ENCODE assay signal across 8 mouse cellular contexts in genomic region chr16:8769065-8769464, GRCm38 (mm10). TPM values are rescaled to one million over a fixed set of nuclear protein-coding genes. Genes with fewer than 3 reads are reported as not detected.
DNase-seq lines count a peak whose midpoint lies in the region; ATAC-seq and TF ChIP-seq lines count a peak whose summit lies in the region.

No protein-coding gene starts in this region.

- peak; percentile 89 to 90 for TF ChIP-seq CTCF in CH12.LX (conservative IDR thresholded peaks at IDR 0.05 in 1 of 2, IDR thresholded peaks at IDR 0.05 in 1 of 2; ENCODE audit: low read depth in 2 of 2, low read length in 2 of 2)
- TF ChIP-seq CTCF in heart, postnatal 0 days (IDR thresholded peaks at IDR 0.05; ENCODE audit: low read depth): peak; percentile 94
- peak; percentile 85 for TF ChIP-seq CTCF in lung, adult 2 months (IDR thresholded peaks at IDR 0.05; ENCODE audit: insufficient read depth, low read length)

- peaks cover 0 to 12% of the 10 kb centered on the region in 2 experiments; a peak in 2 of 4 replicates for H3K4me1 ChIP-seq in CH12.LX (ENCODE audit: control insufficient read depth in 1 of 2, insufficient read depth in 2 of 2)
- H3K4me1 ChIP-seq in forebrain, embryonic 12.5 days: no peaks in the 10 kb centered on the region
- no peaks in the 10 kb centered on the region for H3K4me1 ChIP-seq in heart, postnatal 0 days (ENCODE audit: control insufficient read depth, insufficient read depth)
- H3K4me1 ChIP-seq in lung, adult 2 months (ENCODE audit: control insufficient read depth, insufficient read depth, low read length): no peaks in the 10 kb centered on the region
- H3K4me1 ChIP-seq in neural tube, embryonic 15.5 days: no peaks in the 10 kb centered on the region

- TF ChIP-seq EP300 in CH12.LX (IDR thresholded peaks at IDR 0.05; ENCODE audit: low read length): no peak
- TF ChIP-seq EP300 in heart, postnatal 0 days (IDR thresholded peaks at IDR 0.05; ENCODE audit: low read depth): no peak

- peak; percentile 75 for ATAC-seq in forebrain, embryonic 12.5 days (ENCODE audit: low FRiP score)
- ATAC-seq in heart, postnatal 0 days (ENCODE audit: insufficient read depth, low read depth): peak; percentile 93
- peak; percentile 53; the same call in 1 of the 2 replicates for ATAC-seq in neural tube, embryonic 15.5 days (ENCODE audit: low FRiP score)

- peak; percentile 88 for DNase-seq in CH12.LX (ENCODE audit: extremely low read depth)
- peak; percentile 68 for DNase-seq in c-Kit-positive CD71-negative TER-119-negative erythroid progenitor cells, embryonic 14.5 days (ENCODE audit: low read depth)
- DNase-seq in heart, postnatal 0 days (ENCODE audit: low spot score): peak; percentile 86
- peak; percentile 80 to 82 for DNase-seq in kidney, postnatal 25 days
- DNase-seq in lung, adult 2 months: peak; percentile 53
- peak; percentile 36 for DNase-seq in testis, postnatal 14 days (ENCODE audit: low spot score)

- 13% methylated on average over 10 of the region's 10 CpGs for WGBS in forebrain, embryonic 12.5 days
- WGBS in heart, postnatal 0 days: 14% methylated on average over 9 of the region's 10 CpGs
- WGBS in lung, adult 2 months: 17% methylated on average over 10 of the region's 10 CpGs
- 11% methylated on average over 10 of the region's 10 CpGs for WGBS in neural tube, embryonic 15.5 days

- in situ Hi-C loops in CH12.LX (cut with MboI; ENCODE audit: low pct_ligation_motif_present, low pct_unique_long_range_greater_than_20kb, low sequenced_read_pairs): loop anchor here (5.0 to 10.0 kb wide), 2 partner anchors 82 to 96 kb away; no protein-coding TSS in a partner anchor

- H3K27me3 ChIP-seq in CH12.LX (replicated peaks): no peaks in the 10 kb centered on the region
- H3K27me3 ChIP-seq in forebrain, embryonic 12.5 days: no peaks in the 10 kb centered on the region; the same call in 1 of the 2 replicates
- no peaks in the 10 kb centered on the region for H3K27me3 ChIP-seq in heart, postnatal 0 days (ENCODE audit: control insufficient read depth, insufficient read depth, low read length)
- no peaks in the 10 kb centered on the region for H3K27me3 ChIP-seq in neural tube, embryonic 15.5 days (replicated peaks)

- H3K9me3 ChIP-seq in CH12.LX (replicated peaks; ENCODE audit: low read length): no peaks in the 10 kb centered on the region
- H3K9me3 ChIP-seq in forebrain, embryonic 12.5 days: no peaks in the 10 kb centered on the region
- no peaks in the 10 kb centered on the region for H3K9me3 ChIP-seq in heart, postnatal 0 days (replicated peaks; ENCODE audit: control insufficient read depth, low read length)
- H3K9me3 ChIP-seq in neural tube, embryonic 15.5 days (replicated peaks): no peaks in the 10 kb centered on the region

- dilution Hi-C loops in CH12.LX (cut with MboI; ENCODE audit: extremely low pct_ligation_motif_present, extremely low pct_unique_long_range_greater_than_20kb, low sequenced_read_pairs): no loop called here

- peak; percentile 70 for TF ChIP-seq RAD21 in CH12.LX (IDR thresholded peaks at IDR 0.05; ENCODE audit: low read depth, low read length)

- H3K9ac ChIP-seq in CH12.LX (ENCODE audit: insufficient read depth, low read depth): no peak overlapping the region
- no peak overlapping the region for H3K9ac ChIP-seq in forebrain, embryonic 12.5 days
- no peak overlapping the region for H3K9ac ChIP-seq in heart, postnatal 0 days (replicated peaks; ENCODE audit: low read depth, low read length)
- H3K9ac ChIP-seq in neural tube, embryonic 15.5 days (replicated peaks): no peak overlapping the region

- H3K4me2 ChIP-seq in CH12.LX (ENCODE audit: insufficient read depth, low read depth, poor library complexity, severe bottlenecking): peak overlapping the region; percentile 10; the same call in 1 of the 2 replicates
- H3K4me2 ChIP-seq in forebrain, embryonic 12.5 days: no peak overlapping the region
- no peak overlapping the region for H3K4me2 ChIP-seq in heart, postnatal 0 days (ENCODE audit: low read depth, low read length)
- H3K4me2 ChIP-seq in neural tube, embryonic 15.5 days: no peak overlapping the region

- H3K4me3 ChIP-seq in CH12.LX (replicated peaks in 1 of 3; ENCODE audit: low read depth in 2 of 3, low read length in 2 of 3, poor library complexity in 1 of 3): no peak overlapping the region
- H3K4me3 ChIP-seq in forebrain, embryonic 12.5 days (replicated peaks): no peak overlapping the region
- H3K4me3 ChIP-seq in heart, postnatal 0 days (ENCODE audit: low read depth, low read length): no peak overlapping the region
- H3K4me3 ChIP-seq in lung, adult 2 months (replicated peaks; ENCODE audit: extremely low read depth, low read depth, low read length): no peak overlapping the region
- H3K4me3 ChIP-seq in neural tube, embryonic 15.5 days (replicated peaks): no peak overlapping the region

- no peaks in the 10 kb centered on the region for H3K79me2 ChIP-seq in CH12.LX (replicated peaks; ENCODE audit: control insufficient read depth, extremely low read depth, insufficient read depth, poor library complexity, severe bottlenecking)

- no peak overlapping the region for H3K27ac ChIP-seq in CH12.LX (ENCODE audit: insufficient read depth, low read depth)
- H3K27ac ChIP-seq in forebrain, embryonic 12.5 days: no peak overlapping the region
- no peak overlapping the region for H3K27ac ChIP-seq in heart, postnatal 0 days (ENCODE audit: low read depth)
- H3K27ac ChIP-seq in neural tube, embryonic 15.5 days (replicated peaks): no peak overlapping the region

- H3K36me3 ChIP-seq in CH12.LX (replicated peaks in 1 of 2; ENCODE audit: control insufficient read depth in 1 of 2, insufficient read depth in 1 of 2, low read length in 1 of 2): no peaks in the 10 kb centered on the region
- no peaks in the 10 kb centered on the region for H3K36me3 ChIP-seq in forebrain, embryonic 12.5 days (replicated peaks)
- H3K36me3 ChIP-seq in heart, postnatal 0 days (replicated peaks; ENCODE audit: control insufficient read depth, insufficient read depth, low read length): no peaks in the 10 kb centered on the region
- no peaks in the 10 kb centered on the region for H3K36me3 ChIP-seq in neural tube, embryonic 15.5 days

- TF ChIP-seq POLR2A in CH12.LX (IDR thresholded peaks at IDR 0.05; ENCODE audit: low read depth, low read length): no peak
- no peak for TF ChIP-seq POLR2A in lung, adult 2 months (IDR thresholded peaks at IDR 0.05; ENCODE audit: borderline replicate concordance, extremely low read depth, low read depth, low read length)

TF ChIP-seq in CH12.LX, 34 proteins besides CTCF, POLR2A, EP300 and RAD21:
- TF ChIP-seq BHLHE40 (IDR thresholded peaks at IDR 0.05; ENCODE audit: low read depth, low read length) (0 out of 2 replicates have a peak, but pooled peaks have one; percentile 27), SMC3 (IDR thresholded peaks at IDR 0.05; ENCODE audit: low read depth, low read length) (peak; percentile 89), POLR2AphosphoS2 (IDR thresholded peaks at IDR 0.05; ENCODE audit: low read depth, low read length) (no peak), TBP (conservative IDR thresholded peaks at IDR 0.05; ENCODE audit: low read depth, low read length) (peak; percentile 92), MXI1 (IDR thresholded peaks at IDR 0.05; ENCODE audit: low read depth, low read length) (peak; percentile 35; the same call in 1 of the 2 replicates), MEF2A (IDR thresholded peaks at IDR 0.05; ENCODE audit: borderline replicate concordance, low read depth, low read length) (peak; percentile 88), ZMIZ1 (IDR thresholded peaks at IDR 0.05; ENCODE audit: low read depth, low read length) (no peak), MAZ (IDR thresholded peaks at IDR 0.05; ENCODE audit: low read depth, low read length) (peak; percentile 79; the same call in 1 of the 2 replicates), NELFE (IDR thresholded peaks at IDR 0.05; ENCODE audit: low read depth, low read length) (peak; percentile 43; the same call in 1 of the 2 replicates), HCFC1 (IDR thresholded peaks at IDR 0.05; ENCODE audit: low read depth, low read length) (peak; percentile 29; the same call in 1 of the 2 replicates), ZC3H11A (IDR thresholded peaks at IDR 0.05; ENCODE audit: low read depth, low read length) (0 out of 2 replicates have a peak, but pooled peaks have one; percentile 10), ELF1 (IDR thresholded peaks at IDR 0.05; ENCODE audit: low read depth, low read length) (no peak; the same call in 1 of the 2 replicates), USF1 (IDR thresholded peaks at IDR 0.05; ENCODE audit: low read depth, low read length) (no peak), JUN (IDR thresholded peaks at IDR 0.05; ENCODE audit: insufficient read depth, low read depth, low read length) (no peak), IRF4 (IDR thresholded peaks at IDR 0.05; ENCODE audit: low read depth, low read length) (0 out of 2 replicates have a peak, but pooled peaks have one; percentile 41)

RNA-seq across cellular contexts. Expression of gene Usp7, which starts 23.0 kb away (rescaled TPM):
- total RNA-seq in CH12.LX (2012; rRNA removed): 113 and 140 TPM in 2 replicates
- 143 and 169 TPM in 2 replicates for total RNA-seq in CH12.LX (2014; rRNA removed)
- polyA plus RNA-seq in CH12.LX (2012; ENCODE audit: insufficient read length, low read depth): 156 and 169 TPM in 2 replicates
- polyA plus RNA-seq in forebrain, embryonic 12.5 days (2016; fragmentation: Nextera tagmentation; extraction: Ambion mirVana): 40.3 and 41.8 TPM in 2 replicates
- 33.4 and 51.5 TPM in 2 replicates for total RNA-seq in heart, postnatal 0 days (2014; rRNA removed; ENCODE audit: low replicate concordance)
- polyA plus RNA-seq in heart, postnatal 0 days (2015; fragmentation: Nextera tagmentation; extraction: Ambion mirVana): 8.2 and 10.0 TPM in 2 replicates
- 18.6 and 29.8 TPM in 2 replicates for polyA plus RNA-seq in lung, adult 2 months (2012; rRNA removed)
- polyA plus RNA-seq in neural tube, embryonic 15.5 days (2015; fragmentation: Nextera tagmentation; extraction: Ambion mirVana): 27.8 TPM in 2 replicates

Comparison
In these comparisons a context has a peak if more than half of its experiments do, and no peak if none do; other contexts are left out.
1. DNase-seq: peak in every context shown above with its lines; median percentile 88 in CH12.LX; 86 in heart, postnatal 0 days; 81 in kidney, postnatal 25 days; 68 in c-Kit-positive CD71-negative TER-119-negative erythroid progenitor cells, embryonic 14.5 days; 53 in lung, adult 2 months; 36 in testis, postnatal 14 days.